Mouse (Mus musculus): Measurements from ENCODE around the gene Nfyb. TPM values are rescaled to one million over a fixed set of nuclear protein-coding genes. Genes with fewer than 3 reads are reported as not detected.

Nfyb gene
- polyA plus RNA-seq, 1 experiment from 2014 or later = 104 TPM

DNA sequence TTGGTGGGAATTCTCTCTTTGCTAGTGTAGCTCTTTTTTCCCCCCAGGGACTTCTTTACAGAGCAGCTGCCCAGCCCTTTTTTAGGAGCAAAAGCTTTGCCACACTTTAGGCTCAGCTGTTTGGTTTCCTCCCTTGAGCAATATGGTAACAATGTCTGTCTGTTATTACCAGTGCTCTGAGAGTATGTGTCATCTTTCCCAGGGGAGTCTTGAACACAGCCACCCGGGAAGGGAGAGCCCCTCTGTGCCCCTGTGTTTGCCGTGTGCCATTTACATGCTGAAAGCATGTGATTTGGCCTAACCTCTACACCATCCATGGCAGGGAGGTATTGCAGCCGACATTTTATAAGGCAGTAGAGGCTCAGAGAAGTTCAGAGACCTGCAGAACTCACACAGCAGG lies 40.5 kb upstream of the Nfyb start:
- no peak overlapping the region for H3K27ac ChIP-seq (replicated peaks; ENCODE audit: low read depth, low read length)
- 68% methylated on average over 3 of the region's 3 CpGs for WGBS
- DNase-seq (ENCODE audit: low spot score) = no peak

DNA sequence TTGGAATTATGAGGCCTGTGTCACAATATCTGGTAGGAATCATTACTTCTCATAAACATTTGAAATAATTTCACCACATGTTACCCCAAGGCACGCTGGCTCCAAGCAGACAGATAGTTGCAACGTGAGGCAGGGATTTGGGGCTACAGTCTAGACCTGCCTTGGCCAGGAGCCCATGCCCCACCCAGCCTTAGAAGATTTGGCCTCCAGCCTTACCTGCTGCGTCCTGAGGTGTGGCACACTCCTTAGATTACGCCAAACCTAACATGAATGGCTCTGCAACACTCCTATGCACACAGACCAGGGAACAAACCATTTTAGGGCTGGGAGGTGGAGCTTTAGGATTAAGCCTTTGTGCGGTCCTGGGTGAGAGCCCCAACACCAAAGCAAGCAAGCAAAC lies 36.1 kb upstream of the Nfyb start:
- Histone ChIP-seq H3K4me2 (ENCODE audit: low read depth, low read length) (no peak overlapping the region), H3K27ac (replicated peaks; ENCODE audit: low read depth, low read length) (no peak overlapping the region), H3K9me3 (replicated peaks; ENCODE audit: control insufficient read depth, low read length) (no peaks in the 10 kb centered on the region), H3K36me3 (replicated peaks; ENCODE audit: control insufficient read depth, insufficient read depth, low read depth, low read length) (no peaks in the 10 kb centered on the region), H3K9ac (replicated peaks; ENCODE audit: low read length) (no peak overlapping the region), H3K27me3 (ENCODE audit: control insufficient read depth, insufficient read depth, low read length) (no peaks in the 10 kb centered on the region), H3K4me3 (ENCODE audit: low read depth, low read length) (no peak overlapping the region), H3K4me1 (ENCODE audit: control insufficient read depth, insufficient read depth, low read length) (no peaks in the 10 kb centered on the region; the same call in 1 of the 2 replicates)
- DNase-seq (ENCODE audit: low spot score) = no peak
- no peak for ATAC-seq (replicated peaks; ENCODE audit: insufficient number of reproducible peaks, low FRiP score, low TSS enrichment, low read depth)
- 80% methylated on average over 5 of the region's 5 CpGs for WGBS

More for the DNA sequence above, 40.5 kb upstream of the Nfyb start:
- no peaks in the 10 kb centered on the region for H3K4me1 ChIP-seq (ENCODE audit: control insufficient read depth, insufficient read depth, low read length)
- H3K36me3 ChIP-seq (replicated peaks; ENCODE audit: control insufficient read depth, insufficient read depth, low read depth, low read length) = no peaks in the 10 kb centered on the region
- no peaks in the 10 kb centered on the region for H3K27me3 ChIP-seq (ENCODE audit: control insufficient read depth, insufficient read depth, low read length)
- H3K9me3 ChIP-seq (replicated peaks; ENCODE audit: control insufficient read depth, low read length) = no peaks in the 10 kb centered on the region
- ATAC-seq (replicated peaks; ENCODE audit: insufficient number of reproducible peaks, low FRiP score, low TSS enrichment, low read depth) = no peak
- no peak overlapping the region for H3K4me3 ChIP-seq (ENCODE audit: low read depth, low read length)
- no peak overlapping the region for H3K4me2 ChIP-seq (ENCODE audit: low read depth, low read length)
- H3K9ac ChIP-seq (replicated peaks; ENCODE audit: low read length) = no peak overlapping the region

DNA sequence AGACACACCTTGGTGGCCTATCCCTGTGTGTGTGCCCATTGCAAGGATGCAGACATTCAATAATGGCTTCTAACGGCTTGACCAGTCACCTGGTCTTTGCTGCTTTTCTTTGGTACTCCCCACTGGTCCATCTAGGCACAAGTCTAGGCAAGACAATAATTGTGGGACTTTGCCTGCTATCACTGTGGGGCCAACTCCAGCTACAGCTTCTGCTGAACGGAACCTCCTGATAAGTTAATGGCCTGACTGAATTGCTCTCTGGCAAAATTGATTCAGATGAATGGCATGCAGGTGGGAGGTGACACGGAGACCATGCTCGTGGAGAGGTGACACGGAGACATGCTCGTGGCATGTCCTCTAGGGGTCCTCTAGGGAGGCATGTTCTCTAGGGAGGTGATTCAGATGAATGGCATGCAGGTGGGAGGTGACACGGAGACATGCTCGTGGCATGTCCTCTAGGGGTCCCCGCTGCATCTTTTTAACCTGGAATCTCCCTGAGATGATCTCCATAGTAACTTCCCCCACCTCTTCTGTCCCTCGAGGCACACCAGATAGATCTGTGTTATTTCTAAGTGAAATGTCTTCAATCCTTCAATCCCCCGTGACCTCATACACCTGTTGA lies 34.5 kb upstream of the Nfyb start:
- no peak for ATAC-seq (replicated peaks; ENCODE audit: insufficient number of reproducible peaks, low FRiP score, low TSS enrichment, low read depth)
- Histone ChIP-seq H3K36me3 (replicated peaks; ENCODE audit: control insufficient read depth, insufficient read depth, low read depth, low read length) (no peaks in the 10 kb centered on the region), H3K4me2 (ENCODE audit: low read depth, low read length) (no peak overlapping the region), H3K9me3 (replicated peaks; ENCODE audit: control insufficient read depth, low read length) (no peaks in the 10 kb centered on the region), H3K4me1 (ENCODE audit: control insufficient read depth, insufficient read depth, low read length) (no peaks in the 10 kb centered on the region; the same call in 1 of the 2 replicates), H3K27ac (replicated peaks; ENCODE audit: low read depth, low read length) (no peak overlapping the region), H3K27me3 (ENCODE audit: control insufficient read depth, insufficient read depth, low read length) (no peaks in the 10 kb centered on the region), H3K4me3 (ENCODE audit: low read depth, low read length) (no peak overlapping the region), H3K9ac (replicated peaks; ENCODE audit: low read length) (no peak overlapping the region)
- no peak for DNase-seq (ENCODE audit: low spot score)
- WGBS = 64% methylated on average over 11 of the region's 11 CpGs

DNA sequence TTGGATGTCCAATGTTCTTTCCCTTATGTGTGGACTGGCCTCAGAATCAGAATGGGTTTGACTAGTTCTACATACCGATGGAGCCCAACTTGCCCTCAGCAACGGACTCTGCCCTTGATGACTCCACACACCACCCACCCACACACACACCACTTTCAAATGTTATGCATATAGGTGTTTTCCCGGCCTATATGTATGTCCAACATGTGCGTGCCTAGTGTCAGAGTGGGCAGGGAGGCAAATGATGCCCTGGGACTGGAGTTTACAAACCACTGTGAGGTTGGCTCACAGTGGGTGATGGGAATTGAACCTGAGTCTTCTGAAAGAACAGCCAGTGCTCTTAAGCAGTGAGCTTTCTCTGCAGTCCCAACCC lies 33.2 kb upstream of the Nfyb start:
- Histone ChIP-seq H3K9me3 (replicated peaks; ENCODE audit: control insufficient read depth, low read length) (no peaks in the 10 kb centered on the region), H3K4me3 (ENCODE audit: low read depth, low read length) (no peak overlapping the region), H3K27me3 (ENCODE audit: control insufficient read depth, insufficient read depth, low read length) (no peaks in the 10 kb centered on the region), H3K4me2 (ENCODE audit: low read depth, low read length) (no peak overlapping the region), H3K27ac (replicated peaks; ENCODE audit: low read depth, low read length) (0 out of 2 replicates have a peak overlapping the region, but pooled peaks have one; percentile 28), H3K36me3 (replicated peaks; ENCODE audit: control insufficient read depth, insufficient read depth, low read depth, low read length) (no peaks in the 10 kb centered on the region), H3K9ac (replicated peaks; ENCODE audit: low read length) (no peak overlapping the region), H3K4me1 (ENCODE audit: control insufficient read depth, insufficient read depth, low read length) (no peaks in the 10 kb centered on the region; the same call in 1 of the 2 replicates)
- 78% methylated on average over 4 of the region's 4 CpGs for WGBS
- ATAC-seq (replicated peaks; ENCODE audit: insufficient number of reproducible peaks, low FRiP score, low TSS enrichment, low read depth) (no peak), DNase-seq (ENCODE audit: low spot score) (no peak)

DNA sequence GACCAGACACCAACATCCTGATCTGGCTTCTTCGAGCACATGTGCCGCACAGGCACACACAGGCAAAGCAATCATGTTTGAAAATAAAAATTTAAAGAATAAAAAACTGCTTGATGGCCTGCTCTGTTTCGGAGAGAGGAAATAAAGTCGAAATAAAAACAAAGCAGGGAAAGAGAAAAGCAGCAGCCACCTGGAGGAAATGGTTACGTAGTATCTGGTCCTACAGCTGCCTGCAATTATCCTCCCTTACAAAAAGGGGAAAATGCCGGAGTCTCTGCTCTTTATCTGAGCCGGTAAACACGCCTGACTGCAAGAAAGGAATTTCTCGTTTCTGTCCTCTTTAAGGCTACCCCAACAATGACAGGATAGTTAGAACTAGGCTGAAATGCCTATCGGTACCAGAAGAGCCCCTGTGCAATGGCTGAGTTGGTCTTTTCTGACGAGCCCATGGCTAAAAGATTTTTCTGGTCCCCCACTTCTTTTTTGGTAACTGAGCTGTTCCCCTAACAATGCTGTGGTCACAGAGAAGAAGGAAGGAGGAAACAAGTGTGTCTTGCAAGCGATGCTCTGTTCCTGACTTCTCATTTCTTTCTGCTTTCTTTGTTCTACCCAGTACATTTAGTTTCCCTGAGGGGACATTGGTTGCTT lies 32.7 kb upstream of the Nfyb start:
- no peaks in the 10 kb centered on the region for H3K36me3 ChIP-seq (replicated peaks; ENCODE audit: control insufficient read depth, insufficient read depth, low read depth, low read length)
- 30% methylated on average over 12 of the region's 12 CpGs for WGBS
- H3K27ac ChIP-seq (replicated peaks; ENCODE audit: low read depth, low read length) = 0 out of 2 replicates have a peak overlapping the region, but pooled peaks have one; percentile 28
- H3K27me3 ChIP-seq (ENCODE audit: control insufficient read depth, insufficient read depth, low read length) = no peaks in the 10 kb centered on the region
- H3K4me2 ChIP-seq (ENCODE audit: low read depth, low read length) = no peak overlapping the region
- H3K4me1 ChIP-seq (ENCODE audit: control insufficient read depth, insufficient read depth, low read length) = no peaks in the 10 kb centered on the region; the same call in 1 of the 2 replicates
- H3K4me3 ChIP-seq (ENCODE audit: low read depth, low read length) = no peak overlapping the region
- ATAC-seq (replicated peaks; ENCODE audit: insufficient number of reproducible peaks, low FRiP score, low TSS enrichment, low read depth) (no peak), DNase-seq (ENCODE audit: low spot score) (peak; percentile 75)
- no peaks in the 10 kb centered on the region for H3K9me3 ChIP-seq (replicated peaks; ENCODE audit: control insufficient read depth, low read length)
- H3K9ac ChIP-seq (replicated peaks; ENCODE audit: low read length) = no peak overlapping the region

DNA sequence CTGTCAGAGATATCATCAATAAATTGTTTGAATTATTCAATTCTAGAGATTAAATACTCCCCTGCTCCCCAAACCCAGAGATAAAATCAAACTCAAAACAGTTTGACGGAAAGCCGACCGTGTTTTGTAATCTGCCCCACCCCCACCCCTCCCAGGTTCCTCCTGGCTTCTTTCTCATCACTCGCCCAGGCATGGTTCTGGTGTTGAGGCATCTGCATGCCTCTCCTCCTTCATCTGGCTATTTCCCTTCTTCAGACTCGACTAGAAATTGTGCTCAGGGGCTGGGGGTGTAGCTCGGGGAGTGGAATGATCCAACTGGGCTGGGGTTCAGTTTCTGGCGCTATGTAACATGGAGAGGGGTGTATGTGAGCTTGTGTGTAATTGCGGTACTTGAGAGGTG lies 31.8 kb upstream of the Nfyb start:
- Histone ChIP-seq H3K36me3 (replicated peaks; ENCODE audit: control insufficient read depth, insufficient read depth, low read depth, low read length) (no peaks in the 10 kb centered on the region), H3K27me3 (ENCODE audit: control insufficient read depth, insufficient read depth, low read length) (no peaks in the 10 kb centered on the region), H3K9ac (replicated peaks; ENCODE audit: low read length) (no peak overlapping the region), H3K27ac (replicated peaks; ENCODE audit: low read depth, low read length) (no peak overlapping the region), H3K4me2 (ENCODE audit: low read depth, low read length) (no peak overlapping the region), H3K4me3 (ENCODE audit: low read depth, low read length) (no peak overlapping the region), H3K9me3 (replicated peaks; ENCODE audit: control insufficient read depth, low read length) (no peaks in the 10 kb centered on the region), H3K4me1 (ENCODE audit: control insufficient read depth, insufficient read depth, low read length) (no peaks in the 10 kb centered on the region; the same call in 1 of the 2 replicates)
- WGBS = 38% methylated on average over 8 of the region's 8 CpGs
- DNase-seq (ENCODE audit: low spot score) = peak; percentile 14
- ATAC-seq (replicated peaks; ENCODE audit: insufficient number of reproducible peaks, low FRiP score, low TSS enrichment, low read depth) = no peak

DNA sequence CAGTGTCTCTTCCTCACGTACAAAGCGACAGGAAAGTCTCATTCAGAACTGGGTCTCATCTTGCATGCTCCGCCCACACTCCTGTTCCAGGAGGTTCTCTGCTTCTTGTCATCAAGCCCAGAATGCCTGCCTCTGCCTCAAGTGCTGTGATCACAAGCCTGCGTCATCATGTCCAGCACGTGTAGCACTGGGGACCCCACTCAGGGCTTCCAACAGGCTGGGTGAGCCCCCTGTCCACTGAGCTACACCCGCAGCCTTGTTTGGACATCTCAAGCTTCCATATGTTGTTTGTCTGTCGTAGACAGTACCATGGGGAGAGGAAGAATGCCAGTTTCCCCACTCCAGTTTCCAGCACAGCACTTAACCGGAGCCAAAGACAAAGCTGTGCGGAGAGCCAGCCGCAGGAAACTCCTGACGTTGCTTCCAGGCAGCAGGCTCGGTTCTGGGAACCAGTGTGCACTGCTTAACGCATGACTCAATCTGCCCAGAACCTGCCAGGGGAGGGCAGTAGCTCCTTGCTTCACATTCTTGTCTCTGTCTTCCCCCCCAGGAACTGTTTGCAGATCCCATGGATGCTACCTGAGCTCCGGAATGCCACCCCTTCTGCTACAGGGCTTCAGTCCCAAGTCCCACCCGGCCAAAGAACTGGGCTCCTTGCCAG lies 31.3 kb upstream of the Nfyb start:
- DNase-seq (ENCODE audit: low spot score) (peak; percentile 50), ATAC-seq (replicated peaks; ENCODE audit: insufficient number of reproducible peaks, low FRiP score, low TSS enrichment, low read depth) (peak; percentile 68)
- Histone ChIP-seq H3K27ac (replicated peaks; ENCODE audit: low read depth, low read length) (no peak overlapping the region), H3K9ac (replicated peaks; ENCODE audit: low read length) (no peak overlapping the region), H3K36me3 (replicated peaks; ENCODE audit: control insufficient read depth, insufficient read depth, low read depth, low read length) (no peaks in the 10 kb centered on the region), H3K4me2 (ENCODE audit: low read depth, low read length) (0 out of 2 replicates have a peak overlapping the region, but pooled peaks have one; percentile 3), H3K4me3 (ENCODE audit: low read depth, low read length) (no peak overlapping the region), H3K9me3 (replicated peaks; ENCODE audit: control insufficient read depth, low read length) (no peaks in the 10 kb centered on the region), H3K27me3 (ENCODE audit: control insufficient read depth, insufficient read depth, low read length) (no peaks in the 10 kb centered on the region), H3K4me1 (ENCODE audit: control insufficient read depth, insufficient read depth, low read length) (no peaks in the 10 kb centered on the region; the same call in 1 of the 2 replicates)
- WGBS = 40% methylated on average over 15 of the region's 15 CpGs

DNA sequence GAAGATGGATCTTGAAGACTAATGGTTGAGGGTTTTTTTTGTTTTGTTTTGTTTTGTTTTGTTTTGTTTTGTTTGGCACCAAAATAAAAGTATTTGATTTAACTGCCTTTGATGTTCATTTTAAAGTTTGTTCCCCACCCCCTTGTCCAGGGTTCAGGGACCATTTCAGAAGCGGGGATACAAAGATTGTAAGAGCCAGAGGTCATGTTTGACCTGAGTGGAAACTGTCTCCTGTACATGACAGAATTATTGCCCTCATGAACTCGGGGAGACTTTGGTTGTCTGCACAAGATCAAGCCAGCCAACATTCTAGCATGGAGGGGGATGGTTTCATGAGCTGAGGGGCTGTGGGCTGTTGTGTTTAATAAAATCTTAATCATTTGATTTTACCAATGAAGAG lies 28.4 kb upstream of the Nfyb start:
- Histone ChIP-seq H3K36me3 (replicated peaks; ENCODE audit: control insufficient read depth, insufficient read depth, low read depth, low read length) (no peaks in the 10 kb centered on the region), H3K27ac (replicated peaks; ENCODE audit: low read depth, low read length) (no peak overlapping the region), H3K9ac (replicated peaks; ENCODE audit: low read length) (no peak overlapping the region), H3K4me1 (ENCODE audit: control insufficient read depth, insufficient read depth, low read length) (no peaks in the 10 kb centered on the region; the same call in 1 of the 2 replicates), H3K27me3 (ENCODE audit: control insufficient read depth, insufficient read depth, low read length) (no peaks in the 10 kb centered on the region), H3K4me3 (ENCODE audit: low read depth, low read length) (no peak overlapping the region), H3K4me2 (ENCODE audit: low read depth, low read length) (no peak overlapping the region), H3K9me3 (replicated peaks; ENCODE audit: control insufficient read depth, low read length) (no peaks in the 10 kb centered on the region)
- WGBS = 74% methylated on average over 2 of the region's 2 CpGs
- ATAC-seq (replicated peaks; ENCODE audit: insufficient number of reproducible peaks, low FRiP score, low TSS enrichment, low read depth) (no peak), DNase-seq (ENCODE audit: low spot score) (no peak)

Measured in embryonic facial prominence, embryonic 11.5 days (tissue).